Mouse (Mus musculus): Measurements from ENCODE around the gene En1.

DNA sequence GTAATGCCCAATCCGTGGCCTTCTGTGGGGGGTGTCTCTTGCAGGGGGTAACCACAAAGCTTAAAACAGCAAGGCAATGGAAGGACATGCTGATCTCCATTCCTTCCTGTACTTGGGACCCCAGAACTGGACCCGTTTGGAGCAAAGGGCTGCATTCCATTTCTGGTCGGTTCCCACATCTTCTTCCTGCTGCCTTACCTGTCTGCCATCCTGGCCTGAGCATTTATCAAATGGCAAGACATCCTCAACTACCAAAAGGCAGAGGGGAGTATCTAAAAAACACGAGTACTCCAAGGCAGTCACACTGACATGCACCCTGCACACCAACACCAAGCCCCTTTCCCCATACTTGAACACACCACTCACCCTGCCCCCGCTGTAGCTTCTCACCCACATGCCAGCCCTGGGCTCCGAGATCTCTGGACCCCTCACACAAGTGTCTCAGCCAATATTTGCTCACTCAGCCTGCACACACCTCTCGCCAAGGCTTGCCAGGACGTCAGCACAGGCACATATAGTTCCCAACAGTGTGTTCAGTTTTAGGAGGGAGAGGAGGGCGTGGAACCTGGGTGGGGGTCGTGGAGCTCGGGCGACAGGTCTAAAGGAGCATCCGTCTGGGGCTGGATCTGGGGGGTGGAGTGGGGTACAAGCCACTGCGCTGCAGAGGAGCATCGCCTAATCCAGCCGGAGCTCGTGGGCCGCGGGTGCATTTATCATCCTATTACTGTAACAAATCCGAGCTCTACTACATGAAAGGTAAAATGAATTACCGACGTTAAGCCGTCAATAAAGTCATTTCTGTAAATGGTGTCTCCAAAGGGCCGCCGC lies 2.7 kb upstream of the En1 start:
- TF ChIP-seq CTCF (IDR thresholded peaks at IDR 0.05) (no peak), EP300 (IDR thresholded peaks at IDR 0.05; ENCODE audit: insufficient read depth, low read depth, low read length) (no peak)
